Mouse (Mus musculus) hindbrain, embryonic 13.5 days (tissue): ENCODE measurements around the gene Zbtb49. TPM values are rescaled to one million over a fixed set of nuclear protein-coding genes. Genes with fewer than 3 reads are reported as not detected.

Source experiments
- ATAC-seq: fragments of 200-750 bp; cut with Nextera tagmentation; 2 replicates; pipeline ENCODE4 v1.8.0; 2017; ENCODE audit warnings: moderate TSS enrichment; ENCODE audit not compliant: low FRiP score
- H3K27ac ChIP-seq: fragments of 300-500 bp; sonication (generic); 2 replicates; pipeline ENCODE4 v1.5.1; 2015; ENCODE audit warnings: inconsistent platforms, mild to moderate bottlenecking, moderate library complexity
- H3K27me3 ChIP-seq: fragments of 300-500 bp; sonication (generic); 2 replicates; pipeline ENCODE4 v1.6.1; 2015; ENCODE audit warnings: mild to moderate bottlenecking, inconsistent platforms
- H3K36me3 ChIP-seq: fragments of 300-500 bp; sonication (generic); 2 replicates; pipeline ENCODE4 v1.6.1; 2015; ENCODE audit warnings: mild to moderate bottlenecking, inconsistent platforms
- H3K4me1 ChIP-seq: fragments of 300-500 bp; sonication (generic); replicated peaks from 2 replicates; pipeline ENCODE4 v1.6.1; 2015; ENCODE audit warnings: inconsistent platforms
- H3K4me2 ChIP-seq: fragments of 300-500 bp; sonication (generic); 2 replicates; pipeline ENCODE4 v1.6.1; 2015; ENCODE audit warnings: inconsistent platforms, mild to moderate bottlenecking, moderate library complexity
- H3K4me3 ChIP-seq: fragments of 300-500 bp; sonication (generic); 2 replicates; pipeline ENCODE4 v1.5.1; 2015; ENCODE audit warnings: mild to moderate bottlenecking, inconsistent platforms
- H3K9ac ChIP-seq: fragments of 300-500 bp; sonication (generic); 2 replicates; pipeline ENCODE4 v1.6.1; 2015; ENCODE audit warnings: mild to moderate bottlenecking, inconsistent platforms
- H3K9me3 ChIP-seq: fragments of 300-500 bp; sonication (generic); 2 replicates; pipeline ENCODE4 v1.6.1; 2016; ENCODE audit warnings: inconsistent platforms
- WGBS: fragments of 180-500 bp; shearing (Covaris S2); methylation state at CpG from one replicate; pipeline ENCODE4 v1.1.7; 2015; 5-methylcytosine and 5-hydroxymethylcytosine counted together
- polyA plus RNA-seq: library from polyadenylated mRNA; unstranded; fragments of >200 nt; fragmentation: Nextera tagmentation; extraction: Ambion mirVana; gene quantifications from 2 replicates; pipeline ENCODE4 v1.2.1, GENCODE M21; 2015

The Zbtb49 gene
- polyA plus RNA-seq, 1 experiment from 2014 or later: 20.4 TPM

GRCm38 (mm10) chr5:38187006-38187405 is 33.3 kb downstream of the Zbtb49 start:
- H3K4me3 ChIP-seq: no peak overlapping the region
- H3K4me1 ChIP-seq: no peaks in the 10 kb centered on the region
- H3K27ac ChIP-seq: no peak overlapping the region
- H3K9ac ChIP-seq: no peak overlapping the region
- no peaks in the 10 kb centered on the region for H3K27me3 ChIP-seq
- no peaks in the 10 kb centered on the region for H3K36me3 ChIP-seq
- H3K9me3 ChIP-seq: no peaks in the 10 kb centered on the region
- 90% methylated on average over 2 of the region's 2 CpGs for WGBS
- no peak for ATAC-seq
- no peak overlapping the region for H3K4me2 ChIP-seq

- no peaks in the 10 kb centered on the region for H3K9me3 ChIP-seq
- H3K4me1 ChIP-seq: no peaks in the 10 kb centered on the region
- no peaks in the 10 kb centered on the region for H3K36me3 ChIP-seq
- no peak overlapping the region for H3K9ac ChIP-seq
- 89% methylated on average over 6 of the region's 6 CpGs for WGBS
- no peak overlapping the region for H3K27ac ChIP-seq
- no peak overlapping the region for H3K4me2 ChIP-seq
- H3K27me3 ChIP-seq: no peaks in the 10 kb centered on the region
- H3K4me3 ChIP-seq: no peak overlapping the region
- no peak for ATAC-seq
Measured at GRCm38 (mm10) chr5:38184688-38185285, 35.5 kb downstream of the Zbtb49 start.

GRCm38 (mm10) chr5:38174256-38174912 is 45.9 kb downstream of the Zbtb49 start:
- H3K27ac ChIP-seq: no peak overlapping the region
- H3K4me2 ChIP-seq: no peak overlapping the region
- H3K36me3 ChIP-seq: no peaks in the 10 kb centered on the region
- no peaks in the 10 kb centered on the region for H3K9me3 ChIP-seq
- H3K4me1 ChIP-seq: no peaks in the 10 kb centered on the region
- WGBS: 80% methylated on average over 16 of the region's 16 CpGs
- no peak for ATAC-seq
- H3K9ac ChIP-seq: no peak overlapping the region
- peaks cover 3% of the 10 kb centered on the region; the same call in 1 of the 2 replicates for H3K27me3 ChIP-seq
- no peak overlapping the region for H3K4me3 ChIP-seq

GRCm38 (mm10) chr5:38173766-38174165 is 46.5 kb downstream of the Zbtb49 start:
- Histone ChIP-seq H3K36me3 (no peaks in the 10 kb centered on the region), H3K4me3 (no peak overlapping the region), H3K27me3 (peaks cover 3% of the 10 kb centered on the region; the same call in 1 of the 2 replicates), H3K4me1 (no peaks in the 10 kb centered on the region), H3K9me3 (no peaks in the 10 kb centered on the region), H3K4me2 (no peak overlapping the region), H3K9ac (no peak overlapping the region), H3K27ac (no peak overlapping the region)
- WGBS: 56% methylated on average over 5 of the region's 5 CpGs
- ATAC-seq: no peak

GRCm38 (mm10) chr5:38168497-38168896 is 51.8 kb downstream of the Zbtb49 start:
- Histone ChIP-seq H3K4me2 (no peak overlapping the region), H3K4me1 (no peaks in the 10 kb centered on the region), H3K27me3 (no peaks in the 10 kb centered on the region), H3K4me3 (no peak overlapping the region), H3K9me3 (no peaks in the 10 kb centered on the region), H3K27ac (no peak overlapping the region), H3K36me3 (no peaks in the 10 kb centered on the region), H3K9ac (no peak overlapping the region)
- 0 out of 2 replicates have a peak, but pooled peaks have one; percentile 17 for ATAC-seq
- 71% methylated on average over 11 of the region's 11 CpGs for WGBS

- ATAC-seq: peak; percentile 57
- Histone ChIP-seq H3K27me3 (peaks cover 24% of the 10 kb centered on the region), H3K4me3 (peak within 1 kb of the TSS; percentile 90), H3K36me3 (peaks cover 29% of the 10 kb centered on the region), H3K9me3 (no peaks in the 10 kb centered on the region), H3K27ac (peak within 1 kb of the TSS; percentile 98), H3K9ac (peak within 1 kb of the TSS; percentile 100), H3K4me2 (peak within 1 kb of the TSS; percentile 89), H3K4me1 (peaks cover 42% of the 10 kb centered on the region)
- 8% methylated on average over 34 of the region's 35 CpGs for WGBS
Measured at GRCm38 (mm10) chr5:38159634-38160413, 60.4 kb downstream of the Zbtb49 start, which contains the start of gene Nsg1. TSS of gene Nsg1 (minus strand) at chr5:38159907.

- H3K4me2 ChIP-seq: peak overlapping the region; percentile 89
- peak overlapping the region; percentile 100 for H3K9ac ChIP-seq
- under 1% methylated on average over 75 of the region's 79 CpGs for WGBS
- H3K4me1 ChIP-seq: peaks cover 50% of the 10 kb centered on the region
- peaks cover 24% of the 10 kb centered on the region for H3K27me3 ChIP-seq
- no peaks in the 10 kb centered on the region for H3K9me3 ChIP-seq
- peak; percentile 86 for ATAC-seq
- peak overlapping the region; percentile 90 for H3K4me3 ChIP-seq
- H3K36me3 ChIP-seq: peaks cover 36% of the 10 kb centered on the region
- peak overlapping the region; percentile 98 for H3K27ac ChIP-seq
Measured at GRCm38 (mm10) chr5:38158947-38159633, 61.2 kb downstream of the Zbtb49 start.

GRCm38 (mm10) chr5:38158501-38158946 is 61.7 kb downstream of the Zbtb49 start:
- Histone ChIP-seq H3K36me3 (peaks cover 42% of the 10 kb centered on the region), H3K4me1 (peaks cover 55% of the 10 kb centered on the region), H3K9me3 (no peaks in the 10 kb centered on the region), H3K9ac (peak overlapping the region; percentile 100), H3K27me3 (peaks cover 24% of the 10 kb centered on the region), H3K4me3 (peak overlapping the region; percentile 90), H3K4me2 (peak overlapping the region; percentile 89), H3K27ac (peak overlapping the region; percentile 98)
- WGBS: 2% methylated on average over 17 of the region's 17 CpGs
- peak; percentile 23 for ATAC-seq

- Histone ChIP-seq H3K36me3 (peaks cover 51% of the 10 kb centered on the region), H3K9me3 (no peaks in the 10 kb centered on the region), H3K27ac (peak overlapping the region; percentile 98), H3K27me3 (peaks cover 22% of the 10 kb centered on the region), H3K4me3 (peak overlapping the region; percentile 90), H3K4me2 (peak overlapping the region; percentile 89), H3K9ac (peak overlapping the region; percentile 100), H3K4me1 (peaks cover 65% of the 10 kb centered on the region)
- 43% methylated on average over 9 of the region's 9 CpGs for WGBS
- ATAC-seq: no peak
Measured at GRCm38 (mm10) chr5:38157481-38158020, 62.7 kb downstream of the Zbtb49 start.

GRCm38 (mm10) chr5:38153636-38154035 is 66.6 kb downstream of the Zbtb49 start:
- Histone ChIP-seq H3K27me3 (no peaks in the 10 kb centered on the region), H3K9me3 (no peaks in the 10 kb centered on the region), H3K9ac (peak overlapping the region; percentile 59), H3K4me1 (peaks cover 87% of the 10 kb centered on the region), H3K4me2 (peak overlapping the region; percentile 27), H3K4me3 (peak overlapping the region; percentile 18), H3K36me3 (peaks cover 89% of the 10 kb centered on the region), H3K27ac (peak overlapping the region; percentile 48)
- ATAC-seq: no peak
- 92% methylated on average over 5 of the region's 5 CpGs for WGBS

- ATAC-seq: no peak
- Histone ChIP-seq H3K4me1 (peaks cover 92% of the 10 kb centered on the region), H3K4me2 (peak overlapping the region; percentile 27), H3K4me3 (peak overlapping the region; percentile 18), H3K9ac (peak overlapping the region; percentile 59), H3K27ac (peak overlapping the region; percentile 48; the same call in 1 of the 2 replicates), H3K27me3 (no peaks in the 10 kb centered on the region), H3K36me3 (peaks cover 98% of the 10 kb centered on the region), H3K9me3 (no peaks in the 10 kb centered on the region)
- WGBS: 64% methylated on average over 10 of the region's 10 CpGs
Measured at GRCm38 (mm10) chr5:38152201-38153108, 67.8 kb downstream of the Zbtb49 start.
